Mouse (Mus musculus) cortical plate, adult 2 months (tissue): Measurements from ENCODE around the gene A630095N17Rik.

ENCODE experiments used
- CTCF ChIP-seq: fragments of 200-500 bp; IDR thresholded peaks from 2 replicates; pipeline ENCODE4 v1.5.1; 2011; ENCODE audit warnings: mild to moderate bottlenecking, control low read depth, low read length; ENCODE audit not compliant: insufficient read depth; ENCODE audit errors: extremely low read depth
- POLR2A ChIP-seq: fragments of 200-500 bp; IDR thresholded peaks from 2 replicates; pipeline ENCODE4 v1.6.1; 2011; ENCODE audit warnings: mild to moderate bottlenecking, low read length, control low read depth; ENCODE audit not compliant: insufficient read depth; ENCODE audit errors: extremely low read depth

DNA sequence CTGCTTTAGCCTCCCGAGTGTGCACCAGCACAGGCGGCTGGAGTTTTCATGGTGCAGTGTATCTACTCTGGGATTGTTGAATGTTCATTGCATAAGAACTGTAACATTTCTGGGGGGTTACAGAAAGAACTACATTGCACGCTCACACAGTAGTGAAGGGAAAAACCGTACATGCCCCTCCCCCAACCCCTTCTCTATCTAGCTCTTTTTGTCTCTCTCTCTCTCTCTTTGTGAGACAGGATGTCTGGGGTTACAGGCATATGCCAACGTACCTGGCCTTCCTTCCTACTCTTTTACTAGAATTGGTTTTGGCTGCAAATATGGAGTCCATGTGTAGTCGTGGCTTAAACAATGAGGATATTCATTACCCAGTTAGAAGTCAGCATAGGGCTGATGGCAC lies 9.0 kb downstream of the A630095N17Rik start:
- TF ChIP-seq CTCF (no peak), POLR2A (no peak)
